Mouse (Mus musculus) mammary gland, adult 2 months (tissue): ENCODE results near the gene Luzp1. TPM values are rescaled to one million over a fixed set of nuclear protein-coding genes. Genes with fewer than 3 reads are reported as not detected.

Source experiments
- polyA plus RNA-seq: library from polyadenylated mRNA; depleted of rRNA; stranded (reverse); fragments of >200 nt; gene quantifications from 2 replicates; pipeline ENCODE4 v1.2.3, GENCODE M21; 2012; ENCODE audit warnings: low replicate concordance; rRNA removed

The Luzp1 gene
- polyA plus RNA-seq, result 7.8 and 18.5 TPM in 2 replicates

DNA sequence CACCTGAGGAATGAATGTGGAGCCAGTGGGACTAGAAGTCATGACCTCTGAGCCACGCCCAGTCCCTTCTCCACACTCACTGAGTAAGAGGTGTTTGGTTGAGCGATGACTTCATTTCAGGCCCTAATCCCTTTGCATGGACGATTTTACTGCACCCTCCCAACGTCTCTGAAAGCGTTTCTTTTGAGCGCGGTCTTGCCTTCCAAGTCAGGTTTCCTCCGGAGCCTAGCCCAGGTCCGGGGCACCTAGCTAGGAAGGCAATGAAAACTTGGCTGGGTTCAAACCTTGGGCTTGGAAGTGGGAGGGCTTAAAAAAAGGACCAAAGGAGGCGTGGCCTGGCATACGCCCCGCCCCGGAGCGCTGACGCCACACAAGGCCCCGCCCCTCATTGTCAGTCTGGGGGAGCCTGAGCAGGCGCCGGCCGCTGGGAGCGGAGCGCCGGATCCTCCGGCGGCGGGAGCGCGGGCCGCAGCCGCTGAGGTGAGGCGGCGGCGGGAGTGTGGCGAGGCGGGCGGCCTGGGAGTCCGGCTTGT, at the start of gene Luzp1:
Luzp1 (plus strand) TSS at position 391 of the 533 bp plus-strand sequence.

DNA sequence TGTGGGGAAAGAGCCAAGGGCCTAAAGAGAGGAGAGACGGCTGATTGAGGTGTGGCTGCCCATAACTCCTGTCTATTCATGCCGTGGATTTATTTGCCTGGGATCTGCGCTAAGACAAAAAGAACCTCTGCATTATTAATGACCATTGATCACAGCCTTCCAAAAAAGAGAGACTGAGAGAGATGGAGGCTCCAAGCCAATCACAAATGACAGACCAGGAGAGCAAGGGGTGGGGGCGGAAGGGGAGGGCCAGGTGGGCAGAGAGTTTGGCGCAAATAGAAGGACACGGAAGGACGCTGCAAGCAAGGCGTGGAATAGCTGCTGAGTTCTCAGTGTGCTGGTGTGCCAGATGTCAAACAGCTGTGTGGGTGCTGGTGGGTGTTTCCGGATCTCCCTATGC, 46.3 kb upstream of the Luzp1 start, which contains the start of gene Htr1d:
Htr1d (plus strand) TSS at position 301 of the 400 bp plus-strand sequence.

DNA sequence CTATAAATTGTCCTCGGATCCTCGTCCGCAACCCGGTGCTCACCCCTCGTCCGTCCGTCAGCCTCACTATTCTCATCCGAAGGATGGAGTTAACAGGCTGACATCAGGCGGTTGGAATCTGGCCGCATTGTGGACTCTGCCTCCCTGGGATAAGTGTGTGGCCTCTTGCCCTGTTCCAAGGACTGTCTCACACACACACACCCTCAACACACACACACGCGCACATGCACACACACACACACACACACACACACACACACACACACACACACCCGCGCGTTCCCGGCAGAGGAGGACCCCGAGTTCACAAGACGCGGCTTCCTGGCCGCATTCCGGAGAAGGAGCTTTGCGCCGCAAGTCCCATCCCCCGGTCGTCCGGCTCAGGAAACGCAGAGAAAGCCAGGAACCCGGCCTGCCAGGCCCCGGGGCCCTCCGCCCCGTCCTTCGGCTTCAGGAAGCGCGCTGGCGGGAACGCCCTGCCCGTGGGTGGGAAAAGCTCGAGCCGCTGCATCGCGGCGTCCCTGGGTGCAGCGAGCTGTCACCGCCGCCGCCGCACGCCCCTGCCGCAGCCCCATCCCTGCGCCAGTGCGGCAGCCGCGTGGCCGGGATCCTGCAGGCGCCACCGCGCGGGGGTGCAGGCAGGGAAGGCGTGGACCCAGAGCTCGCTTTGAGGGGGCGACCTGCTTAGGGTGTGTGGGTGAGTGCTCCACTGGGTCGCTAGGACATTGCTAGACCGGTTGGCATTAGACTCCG, 7.3 kb upstream of the Luzp1 start, which contains the start of gene 6030445D17Rik:
6030445D17Rik (plus strand) TSS at position 165 of the 753 bp plus-strand sequence.

DNA sequence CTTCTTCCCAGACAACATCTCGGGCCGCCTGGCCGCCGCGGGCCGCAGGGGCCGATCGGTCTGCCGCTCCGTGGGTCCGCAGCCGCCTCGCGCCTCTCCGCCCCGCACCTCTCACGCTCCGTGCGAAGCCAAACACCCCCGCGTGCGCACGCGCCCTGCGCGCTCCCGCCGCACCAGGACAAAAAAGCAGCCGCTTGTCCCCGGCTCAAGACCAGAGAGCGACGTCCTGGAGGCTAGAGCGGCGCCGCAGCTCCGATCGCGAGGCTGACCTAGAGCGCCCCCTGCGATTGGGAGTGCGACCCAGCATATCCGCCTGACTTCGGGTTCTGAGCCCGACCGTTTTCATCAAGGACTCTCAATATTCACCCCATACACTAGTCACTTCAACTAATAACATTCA, 133.0 kb downstream of the Luzp1 start, which contains the start of gene Kdm1a:
Kdm1a (minus strand) TSS at position 156 of the 400 bp plus-strand sequence.

Other genes starting within 250 kb of the Luzp1 start
- 1.9 and 17.1 TPM in 2 replicates for gene Tcea3, start 222.0 kb upstream of the Luzp1 start, polyA plus RNA-seq
- 18.6 and 18.9 TPM in 2 replicates for gene Zfp46, start 185.1 kb upstream of the Luzp1 start, polyA plus RNA-seq
- 5.4 and 8.9 TPM in 2 replicates for gene Hnrnpr, start 158.8 kb upstream of the Luzp1 start, polyA plus RNA-seq
- 1.2 and 1.7 TPM in 2 replicates for gene Htr1d, start 46.2 kb upstream of the Luzp1 start, polyA plus RNA-seq
- gene 6030445D17Rik, start 7.5 kb upstream of the Luzp1 start, polyA plus RNA-seq, result 0.37 and 0.70 TPM in 2 replicates
- gene Kdm1a, start 133.0 kb downstream of the Luzp1 start, polyA plus RNA-seq, result 23.6 and 37.8 TPM in 2 replicates
- not detected in 2 replicates for gene Tex46, start 140.7 kb downstream of the Luzp1 start, polyA plus RNA-seq
- gene Lactbl1, start 152.9 kb downstream of the Luzp1 start, polyA plus RNA-seq, result 0.13 and 0.41 TPM in 2 replicates